Comparison of ENCODE assay signal across 7 mouse cellular contexts in the genomic region with DNA sequence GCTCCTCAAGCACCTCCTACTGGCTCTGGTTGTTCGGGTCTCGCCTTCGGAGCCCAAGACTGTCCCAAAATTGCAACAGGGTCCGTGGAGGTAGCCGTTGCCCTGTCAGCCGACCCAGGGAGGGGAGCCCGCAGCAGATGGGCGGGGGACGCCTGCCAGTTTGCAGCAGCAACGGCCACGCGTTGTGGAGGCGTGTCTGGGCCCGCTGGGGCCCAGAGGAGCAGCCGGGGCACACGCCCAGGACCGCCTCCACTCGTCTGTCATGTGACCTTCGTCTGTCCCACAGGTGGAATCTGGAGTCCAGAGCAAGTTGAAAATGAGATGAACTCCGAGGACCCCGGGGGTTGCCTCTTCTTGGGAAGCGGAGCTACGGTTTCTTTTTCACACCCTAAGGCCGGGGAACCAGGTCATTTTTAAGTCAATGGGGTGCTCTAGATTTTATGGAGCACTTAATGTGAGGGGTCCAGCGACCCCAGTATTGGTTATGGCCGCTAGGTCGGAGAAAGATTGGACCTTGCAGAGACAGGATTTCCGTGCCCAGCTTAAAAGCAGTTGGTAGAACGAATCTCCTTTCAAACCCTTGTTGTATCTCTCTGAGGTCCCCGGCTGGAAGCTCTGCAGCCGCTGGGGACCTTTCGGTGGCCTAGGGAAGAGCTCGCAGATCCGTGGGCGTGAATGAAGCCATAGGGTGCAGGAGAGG. TPM values are rescaled to one million over a fixed set of nuclear protein-coding genes. Genes with fewer than 3 reads are reported as not detected.
DNase-seq lines count a peak whose midpoint lies in the region; ATAC-seq lines count a peak whose summit lies in the region.

A gene (plus strand): TSS at position 283 of the 700 bp plus-strand sequence.

- peaks cover 30% of the 10 kb centered on the region for H3K4me1 ChIP-seq in hindbrain, embryonic 10.5 days (replicated peaks)
- H3K4me1 ChIP-seq in liver, embryonic 13.5 days (replicated peaks), result peaks cover 28% of the 10 kb centered on the region
- H3K4me1 ChIP-seq in stomach, embryonic 14.5 days (ENCODE audit: control insufficient read depth, insufficient read depth, low read length), result peaks cover 20% of the 10 kb centered on the region

- peak within 1 kb of the TSS; percentile 17; the same call in 1 of the 2 replicates for H3K9ac ChIP-seq in liver, embryonic 13.5 days
- no peak within 1 kb of the TSS for H3K9ac ChIP-seq in stomach, embryonic 14.5 days (replicated peaks; ENCODE audit: low read depth, low read length)

- DNase-seq in urinary bladder, postnatal 36 days (ENCODE audit: low spot score in 2 of 2), result peak; percentile 38 to 55
- DNase-seq in urinary bladder, postnatal 4 days (ENCODE audit: low spot score in 2 of 2), result no peak
- no peak for DNase-seq in hindbrain, embryonic 10.5 days (ENCODE audit: low spot score)
- no peak for DNase-seq in liver, embryonic 13.5 days
- DNase-seq in gastrocnemius, postnatal 36 days, result no peak
- DNase-seq in Muller cell, postnatal 12 days (ENCODE audit: inconsistent ontology term), result no peak

- no peaks in the 10 kb centered on the region for H3K9me3 ChIP-seq in hindbrain, embryonic 10.5 days
- H3K9me3 ChIP-seq in liver, embryonic 13.5 days (replicated peaks), result no peaks in the 10 kb centered on the region
- H3K9me3 ChIP-seq in stomach, embryonic 14.5 days (ENCODE audit: control insufficient read depth, low read depth, low read length), result no peaks in the 10 kb centered on the region; the same call in 1 of the 2 replicates

- 4% methylated on average over 35 of the region's 35 CpGs for WGBS in hindbrain, embryonic 10.5 days
- WGBS in liver, embryonic 13.5 days (ENCODE audit: insufficient replicate concordance), result 3% methylated on average over 35 of the region's 35 CpGs
- 5% methylated on average over 35 of the region's 35 CpGs for WGBS in stomach, embryonic 14.5 days

- intact Hi-C loops in gastrocnemius, postnatal 36 days (cut with DNase I), result no loop called here

- peaks cover 92% of the 10 kb centered on the region for H3K27me3 ChIP-seq in hindbrain, embryonic 10.5 days (ENCODE audit: insufficient read depth, poor library complexity, severe bottlenecking)
- peaks cover 75% of the 10 kb centered on the region for H3K27me3 ChIP-seq in liver, embryonic 13.5 days
- H3K27me3 ChIP-seq in stomach, embryonic 14.5 days (ENCODE audit: control insufficient read depth, insufficient read depth, low read length), result peaks cover 48% of the 10 kb centered on the region

- peak within 1 kb of the TSS; percentile 36 for H3K4me3 ChIP-seq in hindbrain, embryonic 10.5 days
- H3K4me3 ChIP-seq in liver, embryonic 13.5 days (replicated peaks), result peak within 1 kb of the TSS; percentile 52
- H3K4me3 ChIP-seq in stomach, embryonic 14.5 days (ENCODE audit: low read depth, low read length), result peak within 1 kb of the TSS; percentile 10

- H3K36me3 ChIP-seq in hindbrain, embryonic 10.5 days, result no peaks in the 10 kb centered on the region
- H3K36me3 ChIP-seq in liver, embryonic 13.5 days, result no peaks in the 10 kb centered on the region
- no peaks in the 10 kb centered on the region for H3K36me3 ChIP-seq in stomach, embryonic 14.5 days (ENCODE audit: control insufficient read depth, insufficient read depth, low read length)

- ATAC-seq in liver, embryonic 13.5 days (ENCODE audit: low read depth), result peak; percentile 52; the same call in 1 of the 2 replicates
- peak; percentile 34 for ATAC-seq in stomach, embryonic 14.5 days (ENCODE audit: insufficient number of reproducible peaks, insufficient read depth, low FRiP score, low read depth)

- H3K4me2 ChIP-seq in liver, embryonic 13.5 days, result peak within 1 kb of the TSS; percentile 69
- H3K4me2 ChIP-seq in stomach, embryonic 14.5 days (replicated peaks; ENCODE audit: low read depth, low read length), result peak within 1 kb of the TSS; percentile 22

- no peak within 1 kb of the TSS for H3K27ac ChIP-seq in hindbrain, embryonic 10.5 days
- no peak within 1 kb of the TSS for H3K27ac ChIP-seq in liver, embryonic 13.5 days
- no peak within 1 kb of the TSS for H3K27ac ChIP-seq in stomach, embryonic 14.5 days (ENCODE audit: low read length)

RNA-seq across cellular contexts. Expression of the gene that starts here (rescaled TPM):
- polyA plus RNA-seq in hindbrain, embryonic 10.5 days (2016; fragmentation: Nextera tagmentation; extraction: Ambion mirVana), result 4.2 and 4.7 TPM in 2 replicates
- polyA plus RNA-seq in liver, embryonic 13.5 days (2015; fragmentation: Nextera tagmentation; extraction: Ambion mirVana), result 0.06 TPM in 1 of 2 replicates, not detected in the other
- polyA plus RNA-seq in stomach, embryonic 14.5 days (2014; fragmentation: Nextera tagmentation; extraction: Ambion mirVana), result 0.29 and 0.55 TPM in 2 replicates
- not detected for total RNA-seq in gastrocnemius, postnatal 36 days (2021)

Comparison
In these comparisons a context has a peak if more than half of its experiments do, and no peak if none do; other contexts are left out.
1. DNase-seq: peak in urinary bladder, postnatal 36 days (2 of 2); none in urinary bladder, postnatal 4 days (0 of 2), hindbrain, embryonic 10.5 days (single experiment), liver, embryonic 13.5 days (single experiment), gastrocnemius, postnatal 36 days (0 of 2) and Muller cell, postnatal 12 days (single experiment).
2. Peak in ATAC-seq, H3K4me3 ChIP-seq, H3K9ac ChIP-seq and H3K4me2 ChIP-seq in liver, embryonic 13.5 days; RNA of the gene not detected or under 1 TPM.
3. Peak in ATAC-seq, H3K4me3 ChIP-seq and H3K4me2 ChIP-seq in stomach, embryonic 14.5 days; RNA of the gene not detected or under 1 TPM.
4. Peak in every context shown above with its lines, with median percentiles within 50 percentile points of each other: H3K4me3 ChIP-seq.